Mouse (Mus musculus) lung, embryonic 16.5 days (tissue): ENCODE data around the gene Sirt4. TPM values are rescaled to one million over a fixed set of nuclear protein-coding genes. Genes with fewer than 3 reads are reported as not detected.
"Not testable (repeated sequence)": the region's sequence is repeated elsewhere in the genome, so short reads cannot be mapped to it uniquely, and the experiment has no call there.

Experiments used
- ATAC-seq: fragments of 200-750 bp; cut with Nextera tagmentation; 2 replicates; pipeline ENCODE4 v1.8.0; 2017; ENCODE audit warnings: low read depth, mild to moderate bottlenecking, moderate library complexity
- H3K27ac ChIP-seq: fragments of 300-500 bp; sonication (generic); 2 replicates; pipeline ENCODE4 v1.5.1; 2014; ENCODE audit warnings: mild to moderate bottlenecking, control low read depth, low read length
- H3K27me3 ChIP-seq: fragments of 300-500 bp; sonication (generic); 2 replicates; pipeline ENCODE4 v1.6.1; 2014; ENCODE audit warnings: low read depth, low read length, mixed read lengths; ENCODE audit not compliant: control insufficient read depth, insufficient read depth
- H3K36me3 ChIP-seq: fragments of 300-500 bp; sonication (generic); 2 replicates; pipeline ENCODE4 v1.6.1; 2014; ENCODE audit warnings: low read length; ENCODE audit not compliant: control insufficient read depth, insufficient read depth
- H3K4me1 ChIP-seq: fragments of 300-500 bp; sonication (generic); replicated peaks from 2 replicates; pipeline ENCODE4 v1.6.1; 2014; ENCODE audit warnings: low read length, mixed read lengths; ENCODE audit not compliant: control insufficient read depth, insufficient read depth
- H3K4me2 ChIP-seq: fragments of 300-500 bp; sonication (generic); 2 replicates; pipeline ENCODE4 v1.6.1; 2014; ENCODE audit warnings: low read depth, low read length, control low read depth
- H3K4me3 ChIP-seq: fragments of 300-500 bp; sonication (generic); 2 replicates; pipeline ENCODE4 v1.5.1; 2014; ENCODE audit warnings: mild to moderate bottlenecking, low read length, control low read depth
- H3K9ac ChIP-seq: fragments of 300-500 bp; sonication (generic); 2 replicates; pipeline ENCODE4 v1.6.1; 2014; ENCODE audit warnings: low read length, control low read depth
- H3K9me3 ChIP-seq: fragments of 300-500 bp; sonication (generic); 2 replicates; pipeline ENCODE4 v1.6.1; 2016; ENCODE audit warnings: low read length; ENCODE audit not compliant: control insufficient read depth
- WGBS: fragments of 180-500 bp; shearing (Covaris S2); extraction: QIAGEN DNeasy Blood & Tissue Kit; methylation state at CpG from one replicate; pipeline ENCODE4 v1.1.7; 2014; 5-methylcytosine and 5-hydroxymethylcytosine counted together
- polyA plus RNA-seq: library from polyadenylated mRNA; unstranded; fragments of >200 nt; fragmentation: Nextera tagmentation; extraction: Ambion mirVana; gene quantifications from 2 replicates; pipeline ENCODE4 v1.2.1, GENCODE M21; 2015

Gene Sirt4
- polyA plus RNA-seq, 1 experiment from 2014 or later = 31.4 TPM

DNA sequence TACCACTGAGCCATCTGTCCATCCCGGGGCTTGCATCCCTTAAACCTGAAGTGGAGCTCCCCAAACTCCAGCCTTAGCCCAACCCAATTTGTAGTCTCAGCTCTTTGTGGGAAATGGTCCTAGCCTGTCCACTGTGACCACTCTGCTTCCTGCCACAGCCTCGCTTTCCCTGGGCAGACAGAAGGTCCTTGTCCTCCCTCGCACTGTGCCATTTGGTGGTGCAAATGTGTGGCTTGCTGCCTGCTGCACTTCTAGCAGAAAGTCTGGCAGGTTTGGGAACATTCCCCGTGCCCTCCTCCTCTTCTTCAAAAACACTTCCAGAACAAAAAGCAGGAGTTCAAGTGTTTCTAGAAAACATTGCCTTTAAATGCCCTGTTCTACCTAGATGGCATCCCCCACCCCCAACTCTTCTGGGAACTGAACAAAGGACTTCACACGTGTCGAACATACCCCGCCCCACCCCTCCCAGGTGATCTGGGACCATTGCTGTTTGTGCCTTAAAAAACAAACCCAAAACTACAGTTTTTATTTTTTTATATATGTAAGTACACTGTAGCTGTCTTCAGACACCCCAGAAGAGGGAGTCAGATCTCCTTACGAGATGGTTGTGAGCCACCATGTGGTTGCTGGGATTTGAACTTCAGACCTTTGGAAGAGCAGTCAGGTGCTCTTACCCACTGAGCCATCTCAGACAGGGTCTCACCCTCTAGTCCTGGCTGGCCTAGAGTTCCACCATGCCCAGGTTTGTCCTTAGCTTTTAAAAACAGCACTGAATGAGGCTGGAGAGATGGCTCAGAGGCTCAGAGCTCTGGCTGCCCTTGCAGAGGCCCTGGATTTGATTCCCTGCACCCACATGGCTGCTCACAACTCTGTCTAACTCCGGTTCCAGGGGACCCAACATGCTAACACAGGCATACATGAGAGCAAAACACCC lies 14.0 kb upstream of the Sirt4 start:
- no peak overlapping the region for H3K27ac ChIP-seq
- peaks cover 9% of the 10 kb centered on the region for H3K4me1 ChIP-seq
- H3K36me3 ChIP-seq = no peaks in the 10 kb centered on the region
- H3K27me3 ChIP-seq = no peaks in the 10 kb centered on the region
- H3K9ac ChIP-seq = no peak overlapping the region
- 43% methylated on average over 9 of the region's 9 CpGs for WGBS
- no peak overlapping the region for H3K4me3 ChIP-seq
- no peak overlapping the region for H3K4me2 ChIP-seq
- no peak for ATAC-seq
- H3K9me3 ChIP-seq = no peaks in the 10 kb centered on the region

DNA sequence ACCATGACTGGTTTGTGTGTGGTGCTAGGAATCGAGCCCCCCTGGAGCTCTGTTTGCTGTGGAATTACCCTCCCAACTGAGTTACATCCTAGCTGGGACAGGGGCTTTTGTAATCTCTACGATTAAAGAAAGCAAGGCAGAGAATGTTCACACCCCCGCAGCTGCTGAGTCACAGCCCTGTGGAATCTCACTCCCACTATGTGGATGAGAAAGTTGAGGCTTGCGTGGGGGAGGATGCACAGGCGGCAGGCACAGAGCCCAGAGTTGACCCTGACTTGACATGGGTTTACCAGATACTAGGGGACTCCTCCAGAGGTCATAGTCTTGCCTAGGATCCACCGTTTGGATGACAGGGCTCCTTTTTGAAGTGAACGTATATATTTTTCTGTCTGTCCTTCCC lies 12.5 kb upstream of the Sirt4 start:
- no peak overlapping the region for H3K4me3 ChIP-seq
- no peak for ATAC-seq
- no peaks in the 10 kb centered on the region for H3K36me3 ChIP-seq
- no peak overlapping the region for H3K27ac ChIP-seq
- no peaks in the 10 kb centered on the region for H3K27me3 ChIP-seq
- H3K9ac ChIP-seq = no peak overlapping the region
- peaks cover 16% of the 10 kb centered on the region for H3K4me1 ChIP-seq
- H3K9me3 ChIP-seq = no peaks in the 10 kb centered on the region
- no peak overlapping the region for H3K4me2 ChIP-seq
- WGBS = 65% methylated on average over 7 of the region's 7 CpGs

DNA sequence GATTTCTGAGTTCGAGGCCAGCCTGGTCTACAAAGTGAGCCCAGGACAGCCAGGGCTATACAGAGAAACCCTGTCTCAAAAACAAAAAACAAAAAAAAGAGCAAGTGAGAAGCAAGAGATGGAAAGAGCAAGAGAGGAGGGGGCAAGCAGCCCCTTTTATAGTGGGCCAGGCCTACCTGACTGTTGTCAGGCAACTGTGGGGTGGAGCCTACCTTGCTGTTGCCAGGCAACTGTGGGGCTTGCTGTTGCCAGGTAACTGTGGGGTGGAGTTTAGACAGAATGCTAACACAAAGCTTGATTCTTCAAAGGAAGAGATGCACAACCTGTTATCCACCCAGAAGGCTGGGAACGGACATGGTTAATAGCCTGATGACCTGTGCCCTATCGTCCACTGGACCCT lies 11.1 kb upstream of the Sirt4 start:
- not testable (repeated sequence) for H3K9me3 ChIP-seq, H3K27me3 ChIP-seq, ATAC-seq, H3K4me3 ChIP-seq, H3K27ac ChIP-seq, H3K36me3 ChIP-seq, H3K4me2 ChIP-seq, H3K9ac ChIP-seq
- 82% methylated on average over 3 of the region's 3 CpGs for WGBS
- peaks cover 29% of the 10 kb centered on the region for H3K4me1 ChIP-seq

DNA sequence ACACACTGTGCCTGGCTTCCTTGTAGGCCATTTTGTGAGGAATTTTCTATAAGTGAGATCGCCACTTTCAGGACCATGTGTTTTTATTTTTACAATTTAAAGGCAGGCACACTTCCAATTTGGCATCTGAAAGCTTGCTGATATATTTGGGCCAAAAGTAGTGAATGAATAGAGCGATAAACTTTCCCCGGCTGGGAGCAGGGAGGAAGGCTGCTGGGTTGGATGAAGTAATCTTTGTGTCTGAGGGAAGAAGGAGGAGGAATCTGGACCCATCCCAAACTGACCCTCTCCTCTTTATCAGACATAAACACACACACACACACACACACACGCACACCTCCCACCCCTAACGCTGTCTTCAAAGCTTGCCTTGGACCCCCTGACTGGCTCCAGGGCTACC lies 8.9 kb upstream of the Sirt4 start:
- Histone ChIP-seq H3K27ac (peak overlapping the region; percentile 87), H3K27me3 (no peaks in the 10 kb centered on the region), H3K4me1 (peaks cover 33% of the 10 kb centered on the region), H3K36me3 (no peaks in the 10 kb centered on the region), H3K4me2 (no peak overlapping the region), H3K9me3 (no peaks in the 10 kb centered on the region), H3K9ac (peak overlapping the region; percentile 8; the same call in 1 of the 2 replicates), H3K4me3 (no peak overlapping the region)
- WGBS = 27% methylated on average over 5 of the region's 5 CpGs
- no peak for ATAC-seq

DNA sequence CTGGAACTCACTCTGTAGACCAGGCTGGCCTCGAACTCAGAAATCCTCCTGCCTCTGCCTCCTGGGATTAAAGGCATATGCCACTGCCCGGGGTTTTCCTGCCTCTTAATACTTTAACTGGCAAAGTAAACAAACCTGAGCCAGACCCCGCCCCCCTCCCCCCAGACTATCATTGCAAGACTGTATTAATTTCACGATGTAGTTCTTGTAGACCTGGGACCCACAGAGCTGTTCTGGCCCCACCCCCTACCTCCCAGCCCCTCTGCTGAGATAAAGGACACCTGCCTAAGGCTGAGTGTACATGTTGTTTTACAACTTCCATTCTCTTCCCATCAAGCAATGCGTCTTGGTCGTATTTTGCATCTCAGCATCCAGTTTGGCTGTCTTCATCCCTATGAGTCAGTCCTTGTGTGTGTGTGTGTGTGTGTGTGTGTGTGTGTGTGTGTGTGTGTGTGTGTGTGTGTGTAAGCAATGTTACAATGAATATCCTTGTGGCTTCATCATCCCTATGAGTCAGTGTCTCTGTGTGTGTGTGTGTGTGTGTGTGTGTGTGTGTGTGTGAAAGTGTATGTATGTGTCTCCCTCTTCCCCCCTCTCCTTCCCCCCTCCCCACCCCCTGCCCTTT lies 8.3 kb upstream of the Sirt4 start:
- Histone ChIP-seq H3K9me3 (no peaks in the 10 kb centered on the region), H3K36me3 (no peaks in the 10 kb centered on the region), H3K4me3 (no peak overlapping the region), H3K9ac (no peak overlapping the region), H3K4me2 (no peak overlapping the region), H3K27ac (peak overlapping the region; percentile 87; the same call in 1 of the 2 replicates), H3K4me1 (peaks cover 31% of the 10 kb centered on the region), H3K27me3 (no peaks in the 10 kb centered on the region)
- ATAC-seq = no peak
- WGBS = 57% methylated on average over 6 of the region's 6 CpGs

DNA sequence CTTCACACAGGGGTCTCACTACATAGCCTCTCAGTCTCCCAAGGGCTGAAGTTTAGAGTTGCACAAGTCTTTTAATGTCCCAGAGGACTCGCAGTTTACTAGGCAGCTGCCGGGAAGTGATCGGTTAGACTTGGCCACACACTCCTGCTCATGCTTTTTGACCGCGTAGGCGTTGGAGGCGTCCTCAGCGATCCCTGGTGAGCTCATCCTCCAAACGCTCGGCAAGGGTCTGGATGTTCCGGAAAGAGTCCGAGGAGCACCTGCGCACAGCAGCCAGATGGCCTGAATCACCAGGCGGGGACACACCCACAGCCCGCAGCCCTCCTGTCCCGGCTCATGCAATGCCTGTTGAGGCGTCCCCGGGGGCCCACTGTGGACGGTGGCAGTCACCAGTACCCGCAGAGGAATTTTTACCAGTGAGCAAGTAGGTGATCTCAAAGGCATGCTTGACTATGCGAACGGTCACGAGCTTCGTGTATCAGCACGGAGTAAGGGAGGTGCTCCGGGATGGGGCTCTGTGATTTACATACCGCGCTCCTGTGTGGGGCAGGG lies 7.3 kb upstream of the Sirt4 start:
- H3K4me2 ChIP-seq = peak overlapping the region; percentile 70
- H3K9ac ChIP-seq = peak overlapping the region; percentile 67
- H3K36me3 ChIP-seq = no peaks in the 10 kb centered on the region
- no peak for ATAC-seq
- peak overlapping the region; percentile 40 for H3K4me3 ChIP-seq
- peaks cover 31% of the 10 kb centered on the region for H3K4me1 ChIP-seq
- no peaks in the 10 kb centered on the region for H3K27me3 ChIP-seq
- peak overlapping the region; percentile 30; the same call in 1 of the 2 replicates for H3K27ac ChIP-seq
- 3% methylated on average over 28 of the region's 28 CpGs for WGBS
- H3K9me3 ChIP-seq = no peaks in the 10 kb centered on the region

DNA sequence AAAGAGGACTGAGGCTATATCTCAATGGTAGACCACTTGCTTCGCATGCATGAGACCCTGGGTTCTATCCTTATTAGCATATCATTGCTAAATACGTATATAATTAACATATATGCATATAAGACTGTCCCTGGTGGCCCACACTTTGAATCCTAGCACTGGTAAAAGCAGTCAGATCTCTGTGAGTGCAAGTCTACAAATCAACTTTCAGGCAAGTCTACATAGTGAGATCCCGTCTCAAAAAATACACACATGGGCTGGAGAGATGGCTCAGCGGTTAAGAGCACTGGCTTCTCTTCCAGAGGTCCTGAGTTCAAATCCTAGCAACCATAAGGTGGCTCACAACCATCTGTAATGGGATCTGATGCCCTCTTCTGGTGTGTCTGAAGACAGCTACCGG lies 6.6 kb upstream of the Sirt4 start:
- Histone ChIP-seq H3K4me3 (no peak overlapping the region), H3K9ac (no peak overlapping the region), H3K4me2 (peak overlapping the region; percentile 39), H3K36me3 (no peaks in the 10 kb centered on the region), H3K4me1 (peaks cover 31% of the 10 kb centered on the region), H3K27ac (peak overlapping the region; percentile 79; the same call in 1 of the 2 replicates), H3K9me3 (no peaks in the 10 kb centered on the region), H3K27me3 (no peaks in the 10 kb centered on the region)
- WGBS = 29% methylated on average over 5 of the region's 5 CpGs
- ATAC-seq = no peak

DNA sequence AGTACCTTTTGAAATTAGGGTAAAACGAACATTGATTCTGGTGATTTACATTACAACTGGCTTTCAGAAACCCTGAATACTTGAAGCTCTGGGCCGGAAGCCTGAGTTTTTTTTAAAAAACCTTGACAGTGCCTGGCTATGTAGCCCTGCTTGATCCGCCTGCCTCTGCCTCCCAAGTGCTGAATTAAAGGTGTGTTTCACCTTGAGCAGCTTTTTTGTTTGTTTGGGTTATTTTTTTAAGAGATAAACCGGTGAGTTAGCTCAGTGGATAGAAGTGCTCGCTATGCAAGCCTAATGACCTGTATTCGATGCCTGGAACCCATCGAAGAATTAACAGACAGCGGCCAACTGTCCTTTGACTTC lies 6.1 kb upstream of the Sirt4 start:
- Histone ChIP-seq H3K27me3 (no peaks in the 10 kb centered on the region), H3K9ac (no peak overlapping the region), H3K4me3 (no peak overlapping the region), H3K27ac (peak overlapping the region; percentile 79), H3K4me2 (peak overlapping the region; percentile 39), H3K36me3 (no peaks in the 10 kb centered on the region), H3K9me3 (no peaks in the 10 kb centered on the region), H3K4me1 (peaks cover 31% of the 10 kb centered on the region)
- 10% methylated on average over 8 of the region's 8 CpGs for WGBS
- no peak for ATAC-seq
